Mouse (Mus musculus): ENCODE results near the gene Ralgapb. TPM values are rescaled to one million over a fixed set of nuclear protein-coding genes. Genes with fewer than 3 reads are reported as not detected.

The Ralgapb gene
- polyA plus RNA-seq, 1 experiment, result 10.8 TPM

DNA sequence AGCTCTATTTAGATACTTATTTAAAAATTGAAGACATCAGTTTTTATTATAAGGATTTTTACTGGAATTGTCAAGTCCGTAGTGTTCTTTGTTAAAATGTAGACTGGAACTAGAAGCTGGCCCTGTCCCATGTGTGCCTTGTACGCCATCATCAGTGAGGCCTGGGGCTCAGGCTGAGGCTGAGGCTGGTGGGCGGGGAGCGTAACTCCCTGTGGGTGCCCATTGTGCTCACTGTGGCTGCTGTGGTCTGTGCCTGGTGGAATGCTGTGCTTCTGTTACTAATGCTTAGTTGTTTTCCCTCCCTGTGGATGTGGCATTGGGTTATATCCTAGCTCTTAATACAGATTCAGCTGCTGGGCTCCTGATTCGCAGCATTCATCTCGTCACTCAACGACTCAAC, 40.2 kb downstream of the Ralgapb start:
- H3ac ChIP-seq (ENCODE audit: control insufficient read depth, insufficient read length), result no peak overlapping the region

GRCm38 (mm10) chr2:158456451-158456850, 46.8 kb downstream of the Ralgapb start:
- no peak for TF ChIP-seq POLR2AphosphoS2 (IDR thresholded peaks at IDR 0.05; ENCODE audit: insufficient read length, low read depth)
- no peak for TF ChIP-seq TCF3 (IDR thresholded peaks at IDR 0.05; ENCODE audit: insufficient read length, low read depth)
- TF ChIP-seq TCF12 (IDR thresholded peaks at IDR 0.05; ENCODE audit: insufficient read depth, poor library complexity, severe bottlenecking), result no peak
- no peak for TF ChIP-seq MYOD1 (IDR thresholded peaks at IDR 0.05; ENCODE audit: control insufficient read depth in 1 of 3, insufficient read length in 2 of 3, low read depth in 2 of 3)
- no peak for TF ChIP-seq REST (IDR thresholded peaks at IDR 0.05; ENCODE audit: insufficient read depth, insufficient read length)
- TF ChIP-seq POLR2A (IDR thresholded peaks at IDR 0.05; ENCODE audit: insufficient read length, low read depth), result no peak
- no peak for TF ChIP-seq USF1 (IDR thresholded peaks at IDR 0.05; ENCODE audit: low read depth)
- TF ChIP-seq E2F4 (IDR thresholded peaks at IDR 0.05; ENCODE audit: insufficient read depth), result no peak
- TF ChIP-seq SRF (IDR thresholded peaks at IDR 0.05; ENCODE audit: control insufficient read depth, insufficient read length, low read depth), result no peak
- TF ChIP-seq CEBPB (IDR thresholded peaks at IDR 0.05; ENCODE audit: insufficient read depth, poor library complexity, severe bottlenecking), result no peak
- TF ChIP-seq MAX (IDR thresholded peaks at IDR 0.05; ENCODE audit: low read depth), result no peak
- no peak for TF ChIP-seq MYOG (IDR thresholded peaks at IDR 0.05; ENCODE audit: control insufficient read depth in 1 of 3, insufficient read depth in 1 of 3, insufficient read length in 2 of 3, low read depth in 2 of 3)
- H3K36me3 ChIP-seq (ENCODE audit: control insufficient read depth, insufficient read depth), result peaks cover 44% of the 10 kb centered on the region
- no peaks in the 10 kb centered on the region for H3K79me2 ChIP-seq (ENCODE audit: control insufficient read depth, insufficient read depth)
- H3K4me3 ChIP-seq, result no peak overlapping the region
- no peak overlapping the region for H3K4me2 ChIP-seq (ENCODE audit: low read depth)
- H3ac ChIP-seq (ENCODE audit: control insufficient read depth, insufficient read length), result no peak overlapping the region
- H3K27me3 ChIP-seq (ENCODE audit: control insufficient read depth, insufficient read depth, insufficient read length), result no peaks in the 10 kb centered on the region

More for the DNA sequence above, 40.2 kb downstream of the Ralgapb start:
- TF ChIP-seq SRF (IDR thresholded peaks at IDR 0.05; ENCODE audit: control insufficient read depth, insufficient read length, low read depth), result no peak
- TF ChIP-seq TCF3 (IDR thresholded peaks at IDR 0.05; ENCODE audit: insufficient read length, low read depth), result no peak
- TF ChIP-seq MYOG (IDR thresholded peaks at IDR 0.05; ENCODE audit: control insufficient read depth in 1 of 3, insufficient read depth in 1 of 3, insufficient read length in 2 of 3, low read depth in 2 of 3), result no peak
- TF ChIP-seq CEBPB (IDR thresholded peaks at IDR 0.05; ENCODE audit: insufficient read depth, poor library complexity, severe bottlenecking), result no peak
- TF ChIP-seq USF1 (IDR thresholded peaks at IDR 0.05; ENCODE audit: low read depth), result no peak
- no peak for TF ChIP-seq MAX (IDR thresholded peaks at IDR 0.05; ENCODE audit: low read depth)
- no peak for TF ChIP-seq TCF12 (IDR thresholded peaks at IDR 0.05; ENCODE audit: insufficient read depth, poor library complexity, severe bottlenecking)
- TF ChIP-seq REST (IDR thresholded peaks at IDR 0.05; ENCODE audit: insufficient read depth, insufficient read length), result no peak
- no peak for TF ChIP-seq POLR2AphosphoS2 (IDR thresholded peaks at IDR 0.05; ENCODE audit: insufficient read length, low read depth)
- no peak for TF ChIP-seq MYOD1 (IDR thresholded peaks at IDR 0.05; ENCODE audit: control insufficient read depth in 1 of 3, insufficient read length in 2 of 3, low read depth in 2 of 3)
- TF ChIP-seq POLR2A (IDR thresholded peaks at IDR 0.05; ENCODE audit: insufficient read length, low read depth), result no peak
- no peak for TF ChIP-seq E2F4 (IDR thresholded peaks at IDR 0.05; ENCODE audit: insufficient read depth)
- H3K27me3 ChIP-seq (ENCODE audit: control insufficient read depth, insufficient read depth, insufficient read length), result no peaks in the 10 kb centered on the region
- no peak overlapping the region for H3K4me2 ChIP-seq (ENCODE audit: low read depth)
- no peaks in the 10 kb centered on the region for H3K79me2 ChIP-seq (ENCODE audit: control insufficient read depth, insufficient read depth)
- H3K36me3 ChIP-seq (ENCODE audit: control insufficient read depth, insufficient read depth), result peaks cover 74% of the 10 kb centered on the region
- no peak overlapping the region for H3K4me3 ChIP-seq

DNA sequence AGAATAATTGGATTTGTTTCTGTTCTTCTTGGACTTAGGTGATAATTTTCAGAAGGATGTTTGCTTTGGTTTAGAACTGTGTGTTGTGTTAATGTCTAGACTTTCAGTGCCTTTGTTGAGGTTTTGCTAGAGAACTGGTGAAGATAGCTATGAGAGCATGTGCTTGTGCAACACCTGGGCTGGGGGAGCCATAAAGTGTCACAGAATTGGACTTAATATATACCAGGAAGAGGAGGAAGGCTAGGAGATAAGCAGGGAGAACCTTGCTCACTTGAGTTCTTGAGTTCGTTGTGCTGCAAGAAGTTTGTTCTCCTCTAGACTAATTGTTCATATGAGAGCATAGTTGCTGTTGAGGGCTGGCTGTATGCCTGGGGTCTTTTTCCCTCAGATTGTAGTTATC, 48.0 kb downstream of the Ralgapb start:
- Histone ChIP-seq H3K36me3 (ENCODE audit: control insufficient read depth, insufficient read depth) (peaks cover 48% of the 10 kb centered on the region), H3K4me3 (no peak overlapping the region), H3K4me2 (ENCODE audit: low read depth) (no peak overlapping the region), H3ac (ENCODE audit: control insufficient read depth, insufficient read length) (no peak overlapping the region), H3K27me3 (ENCODE audit: control insufficient read depth, insufficient read depth, insufficient read length) (no peaks in the 10 kb centered on the region), H3K79me2 (ENCODE audit: control insufficient read depth, insufficient read depth) (no peaks in the 10 kb centered on the region)
- TF ChIP-seq POLR2A (IDR thresholded peaks at IDR 0.05; ENCODE audit: insufficient read length, low read depth), result no peak
- TF ChIP-seq USF1 (IDR thresholded peaks at IDR 0.05; ENCODE audit: low read depth), result no peak
- no peak for TF ChIP-seq REST (IDR thresholded peaks at IDR 0.05; ENCODE audit: insufficient read depth, insufficient read length)
- TF ChIP-seq TCF12 (IDR thresholded peaks at IDR 0.05; ENCODE audit: insufficient read depth, poor library complexity, severe bottlenecking), result no peak
- no peak for TF ChIP-seq MYOG (IDR thresholded peaks at IDR 0.05; ENCODE audit: control insufficient read depth in 1 of 3, insufficient read depth in 1 of 3, insufficient read length in 2 of 3, low read depth in 2 of 3)
- TF ChIP-seq POLR2AphosphoS2 (IDR thresholded peaks at IDR 0.05; ENCODE audit: insufficient read length, low read depth), result no peak
- TF ChIP-seq MAX (IDR thresholded peaks at IDR 0.05; ENCODE audit: low read depth), result no peak
- no peak for TF ChIP-seq SRF (IDR thresholded peaks at IDR 0.05; ENCODE audit: control insufficient read depth, insufficient read length, low read depth)
- no peak for TF ChIP-seq E2F4 (IDR thresholded peaks at IDR 0.05; ENCODE audit: insufficient read depth)
- TF ChIP-seq CEBPB (IDR thresholded peaks at IDR 0.05; ENCODE audit: insufficient read depth, poor library complexity, severe bottlenecking), result no peak
- no peak for TF ChIP-seq TCF3 (IDR thresholded peaks at IDR 0.05; ENCODE audit: insufficient read length, low read depth)
- no peak for TF ChIP-seq MYOD1 (IDR thresholded peaks at IDR 0.05; ENCODE audit: control insufficient read depth in 1 of 3, insufficient read length in 2 of 3, low read depth in 2 of 3)

- no peak overlapping the region for H3ac ChIP-seq (ENCODE audit: control insufficient read depth, insufficient read length)
- no peak overlapping the region for H3K4me3 ChIP-seq
- H3K79me2 ChIP-seq (ENCODE audit: control insufficient read depth, insufficient read depth), result no peaks in the 10 kb centered on the region
- no peak overlapping the region for H3K4me2 ChIP-seq (ENCODE audit: low read depth)
- peaks cover 48% of the 10 kb centered on the region for H3K36me3 ChIP-seq (ENCODE audit: control insufficient read depth, insufficient read depth)
- H3K27me3 ChIP-seq (ENCODE audit: control insufficient read depth, insufficient read depth, insufficient read length), result no peaks in the 10 kb centered on the region
- TF ChIP-seq REST (IDR thresholded peaks at IDR 0.05; ENCODE audit: insufficient read depth, insufficient read length), result no peak
- TF ChIP-seq POLR2AphosphoS2 (IDR thresholded peaks at IDR 0.05; ENCODE audit: insufficient read length, low read depth), result no peak
- TF ChIP-seq CEBPB (IDR thresholded peaks at IDR 0.05; ENCODE audit: insufficient read depth, poor library complexity, severe bottlenecking), result no peak
- TF ChIP-seq TCF12 (IDR thresholded peaks at IDR 0.05; ENCODE audit: insufficient read depth, poor library complexity, severe bottlenecking), result no peak
- TF ChIP-seq MAX (IDR thresholded peaks at IDR 0.05; ENCODE audit: low read depth), result no peak
- TF ChIP-seq MYOD1 (IDR thresholded peaks at IDR 0.05; ENCODE audit: control insufficient read depth in 1 of 3, insufficient read length in 2 of 3, low read depth in 2 of 3), result no peak
- TF ChIP-seq E2F4 (IDR thresholded peaks at IDR 0.05; ENCODE audit: insufficient read depth), result no peak
Measured at GRCm38 (mm10) chr2:158462450-158462849, 52.8 kb downstream of the Ralgapb start.

Data from myocyte (in vitro differentiated cells).